Mouse (Mus musculus): ENCODE data around the gene Casp14. TPM values are rescaled to one million over a fixed set of nuclear protein-coding genes. Genes with fewer than 3 reads are reported as not detected.

Casp14 gene
- polyA plus RNA-seq, 1 experiment: not detected

- Histone ChIP-seq H3K4me3 (ENCODE audit: control insufficient read depth, low read depth, low read length) (no peak overlapping the region), H3K27ac (ENCODE audit: control insufficient read depth, insufficient read depth, low read depth, low read length) (no peak overlapping the region), H3K27me3 (ENCODE audit: control insufficient read depth, insufficient read depth, low read length) (no peaks in the 10 kb centered on the region), H3K4me1 (ENCODE audit: control insufficient read depth, insufficient read depth, low read length) (peaks cover 13% of the 10 kb centered on the region), H3K36me3 (ENCODE audit: control insufficient read depth, insufficient read depth, low read length) (no peaks in the 10 kb centered on the region)
- TF ChIP-seq POLR2A (IDR thresholded peaks at IDR 0.05; ENCODE audit: control insufficient read depth, low read depth, low read length) (no peak), CTCF (IDR thresholded peaks at IDR 0.05; ENCODE audit: control insufficient read depth, insufficient read depth, insufficient replicate concordance, low read depth, low read length) (no peak)
Observed at GRCm38 (mm10) chr10:78745453-78746232, 27.5 kb upstream of the Casp14 start.

- Histone ChIP-seq H3K27ac (ENCODE audit: control insufficient read depth, insufficient read depth, low read depth, low read length) (no peak overlapping the region), H3K4me3 (ENCODE audit: control insufficient read depth, low read depth, low read length) (no peak overlapping the region), H3K36me3 (ENCODE audit: control insufficient read depth, insufficient read depth, low read length) (no peaks in the 10 kb centered on the region), H3K4me1 (ENCODE audit: control insufficient read depth, insufficient read depth, low read length) (peaks cover 10% of the 10 kb centered on the region), H3K27me3 (ENCODE audit: control insufficient read depth, insufficient read depth, low read length) (no peaks in the 10 kb centered on the region)
- TF ChIP-seq POLR2A (IDR thresholded peaks at IDR 0.05; ENCODE audit: control insufficient read depth, low read depth, low read length): no peak
- TF ChIP-seq CTCF (IDR thresholded peaks at IDR 0.05; ENCODE audit: control insufficient read depth, insufficient read depth, insufficient replicate concordance, low read depth, low read length): no peak
Observed at GRCm38 (mm10) chr10:78743721-78744120, 25.6 kb upstream of the Casp14 start.

GRCm38 (mm10) chr10:78739821-78740220, 21.7 kb upstream of the Casp14 start:
- no peaks in the 10 kb centered on the region for H3K36me3 ChIP-seq (ENCODE audit: control insufficient read depth, insufficient read depth, low read length)
- no peak overlapping the region for H3K27ac ChIP-seq (ENCODE audit: control insufficient read depth, insufficient read depth, low read depth, low read length)
- no peak overlapping the region for H3K4me3 ChIP-seq (ENCODE audit: control insufficient read depth, low read depth, low read length)
- no peaks in the 10 kb centered on the region for H3K4me1 ChIP-seq (ENCODE audit: control insufficient read depth, insufficient read depth, low read length)
- no peaks in the 10 kb centered on the region for H3K27me3 ChIP-seq (ENCODE audit: control insufficient read depth, insufficient read depth, low read length)
- TF ChIP-seq CTCF (IDR thresholded peaks at IDR 0.05; ENCODE audit: control insufficient read depth, insufficient read depth, insufficient replicate concordance, low read depth, low read length) (no peak), POLR2A (IDR thresholded peaks at IDR 0.05; ENCODE audit: control insufficient read depth, low read depth, low read length) (no peak)

GRCm38 (mm10) chr10:78727876-78728275, 9.8 kb upstream of the Casp14 start:
- Histone ChIP-seq H3K4me1 (ENCODE audit: control insufficient read depth, insufficient read depth, low read length) (no peaks in the 10 kb centered on the region), H3K27me3 (ENCODE audit: control insufficient read depth, insufficient read depth, low read length) (no peaks in the 10 kb centered on the region), H3K4me3 (ENCODE audit: control insufficient read depth, low read depth, low read length) (no peak overlapping the region), H3K27ac (ENCODE audit: control insufficient read depth, insufficient read depth, low read depth, low read length) (no peak overlapping the region), H3K36me3 (ENCODE audit: control insufficient read depth, insufficient read depth, low read length) (no peaks in the 10 kb centered on the region)
- TF ChIP-seq POLR2A (IDR thresholded peaks at IDR 0.05; ENCODE audit: control insufficient read depth, low read depth, low read length) (no peak), CTCF (IDR thresholded peaks at IDR 0.05; ENCODE audit: control insufficient read depth, insufficient read depth, insufficient replicate concordance, low read depth, low read length) (no peak)

GRCm38 (mm10) chr10:78727035-78727434, 8.9 kb upstream of the Casp14 start:
- Histone ChIP-seq H3K27ac (ENCODE audit: control insufficient read depth, insufficient read depth, low read depth, low read length) (no peak overlapping the region), H3K4me3 (ENCODE audit: control insufficient read depth, low read depth, low read length) (no peak overlapping the region), H3K36me3 (ENCODE audit: control insufficient read depth, insufficient read depth, low read length) (no peaks in the 10 kb centered on the region), H3K27me3 (ENCODE audit: control insufficient read depth, insufficient read depth, low read length) (no peaks in the 10 kb centered on the region), H3K4me1 (ENCODE audit: control insufficient read depth, insufficient read depth, low read length) (no peaks in the 10 kb centered on the region)
- TF ChIP-seq CTCF (IDR thresholded peaks at IDR 0.05; ENCODE audit: control insufficient read depth, insufficient read depth, insufficient replicate concordance, low read depth, low read length) (no peak), POLR2A (IDR thresholded peaks at IDR 0.05; ENCODE audit: control insufficient read depth, low read depth, low read length) (no peak)

GRCm38 (mm10) chr10:78723416-78723815, 5.3 kb upstream of the Casp14 start:
- H3K4me1 ChIP-seq (ENCODE audit: control insufficient read depth, insufficient read depth, low read length): peaks cover under 1% of the 10 kb centered on the region; the same call in 1 of the 2 replicates
- H3K27me3 ChIP-seq (ENCODE audit: control insufficient read depth, insufficient read depth, low read length): no peaks in the 10 kb centered on the region
- no peak overlapping the region for H3K4me3 ChIP-seq (ENCODE audit: control insufficient read depth, low read depth, low read length)
- H3K36me3 ChIP-seq (ENCODE audit: control insufficient read depth, insufficient read depth, low read length): no peaks in the 10 kb centered on the region
- TF ChIP-seq CTCF (IDR thresholded peaks at IDR 0.05; ENCODE audit: control insufficient read depth, insufficient read depth, insufficient replicate concordance, low read depth, low read length): no peak
- TF ChIP-seq POLR2A (IDR thresholded peaks at IDR 0.05; ENCODE audit: control insufficient read depth, low read depth, low read length): no peak
- no peak overlapping the region for H3K27ac ChIP-seq (ENCODE audit: control insufficient read depth, insufficient read depth, low read depth, low read length)

GRCm38 (mm10) chr10:78722654-78723053, 4.6 kb upstream of the Casp14 start:
- TF ChIP-seq POLR2A (IDR thresholded peaks at IDR 0.05; ENCODE audit: control insufficient read depth, low read depth, low read length) (no peak), CTCF (IDR thresholded peaks at IDR 0.05; ENCODE audit: control insufficient read depth, insufficient read depth, insufficient replicate concordance, low read depth, low read length) (no peak)
- H3K27ac ChIP-seq (ENCODE audit: control insufficient read depth, insufficient read depth, low read depth, low read length): no peak overlapping the region
- H3K36me3 ChIP-seq (ENCODE audit: control insufficient read depth, insufficient read depth, low read length): no peaks in the 10 kb centered on the region
- H3K27me3 ChIP-seq (ENCODE audit: control insufficient read depth, insufficient read depth, low read length): no peaks in the 10 kb centered on the region
- peaks cover 6% of the 10 kb centered on the region for H3K4me1 ChIP-seq (ENCODE audit: control insufficient read depth, insufficient read depth, low read length)
- H3K4me3 ChIP-seq (ENCODE audit: control insufficient read depth, low read depth, low read length): no peak overlapping the region

Data from testis, adult 2 months (tissue).